ENCODE assay signal across 7 mouse cellular contexts in genomic region chr11:79584191-79584590, GRCm38 (mm10). TPM values are rescaled to one million over a fixed set of nuclear protein-coding genes. Genes with fewer than 3 reads are reported as not detected.
DNase-seq lines count a peak whose midpoint lies in the region; ATAC-seq and TF ChIP-seq lines count a peak whose summit lies in the region.

No protein-coding gene starts in this region.

- TF ChIP-seq EP300 in heart, postnatal 0 days (IDR thresholded peaks at IDR 0.05; ENCODE audit: low read depth) = no peak

- no peaks in the 10 kb centered on the region for H3K9me3 ChIP-seq in ES-E14 (ENCODE audit: control insufficient read depth, insufficient read depth, low read depth, low read length)
- H3K9me3 ChIP-seq in heart, postnatal 0 days (replicated peaks; ENCODE audit: control insufficient read depth, low read length) = no peaks in the 10 kb centered on the region
- no peaks in the 10 kb centered on the region for H3K9me3 ChIP-seq in lung, embryonic 16.5 days (ENCODE audit: control insufficient read depth, low read length)

- H3K9ac ChIP-seq in ES-E14 (ENCODE audit: insufficient read depth, low read depth, low read length, poor library complexity, severe bottlenecking) = no peak overlapping the region
- H3K9ac ChIP-seq in heart, postnatal 0 days (replicated peaks; ENCODE audit: low read depth, low read length) = no peak overlapping the region
- H3K9ac ChIP-seq in lung, embryonic 16.5 days (ENCODE audit: low read length) = no peak overlapping the region

- peak; percentile 85 for TF ChIP-seq CTCF in heart, postnatal 0 days (IDR thresholded peaks at IDR 0.05; ENCODE audit: low read depth)

- no peak for DNase-seq in ES-E14 (ENCODE audit: low read depth, low spot score)
- DNase-seq in adrenal gland, adult 2 months = peak; percentile 49
- peak; percentile 83 for DNase-seq in embryo, embryonic 10 days (ENCODE audit: low spot score)
- peak; percentile 63 for DNase-seq in heart, postnatal 0 days (ENCODE audit: low spot score)
- peak; percentile 72 to 79 for DNase-seq in kidney, postnatal 4 days
- peak; percentile 90 for DNase-seq in retina, embryonic 14.5 days (ENCODE audit: low spot score)

- WGBS in heart, postnatal 0 days = 10% methylated on average over 5 of the region's 5 CpGs
- 11% methylated on average over 5 of the region's 5 CpGs for WGBS in lung, embryonic 16.5 days

- H3K4me1 ChIP-seq in ES-E14 (ENCODE audit: control insufficient read depth in 2 of 2, insufficient read depth in 2 of 2, low read length in 2 of 2, poor library complexity in 1 of 2) = no peaks in the 10 kb centered on the region
- no peaks in the 10 kb centered on the region for H3K4me1 ChIP-seq in heart, postnatal 0 days (ENCODE audit: control insufficient read depth, insufficient read depth)
- no peaks in the 10 kb centered on the region for H3K4me1 ChIP-seq in lung, embryonic 16.5 days (replicated peaks; ENCODE audit: control insufficient read depth, insufficient read depth, low read length)

- in situ Hi-C loops in ES-E14 (cut with MboI; ENCODE audit: low sequenced_read_pairs in 2 of 2, unreplicated experiment in 2 of 2) = loop anchor here (5.0 to 25.0 kb wide), 3 partner anchors 101 to 328 kb away; no protein-coding TSS in a partner anchor

- no peak overlapping the region for H3K4me2 ChIP-seq in heart, postnatal 0 days (ENCODE audit: low read depth, low read length)
- H3K4me2 ChIP-seq in lung, embryonic 16.5 days (ENCODE audit: low read depth, low read length) = no peak overlapping the region

- peak; percentile 67; the same call in 1 of the 2 replicates for ATAC-seq in heart, postnatal 0 days (ENCODE audit: insufficient read depth, low read depth)
- peak; percentile 59 for ATAC-seq in lung, embryonic 16.5 days (ENCODE audit: low read depth)

- no peak overlapping the region for H3K4me3 ChIP-seq in ES-E14 (ENCODE audit: insufficient read depth in 1 of 2, low read depth in 1 of 2, low read length in 2 of 2, poor library complexity in 1 of 2, severe bottlenecking in 1 of 2)
- no peak overlapping the region for H3K4me3 ChIP-seq in heart, postnatal 0 days (ENCODE audit: low read depth, low read length)
- H3K4me3 ChIP-seq in lung, embryonic 16.5 days (ENCODE audit: low read length) = no peak overlapping the region

- peaks cover 10% of the 10 kb centered on the region for H3K27me3 ChIP-seq in heart, postnatal 0 days (ENCODE audit: control insufficient read depth, insufficient read depth, low read length)
- H3K27me3 ChIP-seq in lung, embryonic 16.5 days (ENCODE audit: control insufficient read depth, insufficient read depth, low read depth, low read length) = no peaks in the 10 kb centered on the region

- no peak overlapping the region for H3K27ac ChIP-seq in ES-E14 (ENCODE audit: insufficient read depth, low read depth, low read length, poor library complexity, severe bottlenecking)
- H3K27ac ChIP-seq in heart, postnatal 0 days (ENCODE audit: low read depth) = no peak overlapping the region
- no peak overlapping the region for H3K27ac ChIP-seq in lung, embryonic 16.5 days (ENCODE audit: low read length)

- peaks cover 2% of the 10 kb centered on the region; the same call in 1 of the 2 replicates for H3K36me3 ChIP-seq in ES-E14 (ENCODE audit: control insufficient read depth, insufficient read depth, low read length, poor library complexity, severe bottlenecking)
- H3K36me3 ChIP-seq in heart, postnatal 0 days (replicated peaks; ENCODE audit: control insufficient read depth, insufficient read depth, low read length) = peaks cover 4% of the 10 kb centered on the region
- H3K36me3 ChIP-seq in lung, embryonic 16.5 days (ENCODE audit: control insufficient read depth, insufficient read depth, low read length) = 0 out of 2 replicates have a peak, but pooled peaks cover 3% of the 10 kb centered on the region

TF ChIP-seq in ES-E14, 5 proteins besides CTCF, POLR2A, EP300 and RAD21:
- TF ChIP-seq ZC3H11A (IDR thresholded peaks at IDR 0.05; ENCODE audit: borderline replicate concordance, low read depth, low read length) (peak; percentile 85), ZNF384 (IDR thresholded peaks at IDR 0.05; ENCODE audit: low read depth, low read length) (no peak)
TF ChIP-seq in ES-E14: peak in this region for 1.

RNA-seq across cellular contexts. Expression of gene Rab11fip4, which starts 6.8 kb away (rescaled TPM):
- total RNA-seq in ES-E14 (2012; rRNA removed) = 13.6 TPM in 2 replicates
- 1 to 10 TPM; 1.8 to 7.2 TPM for total RNA-seq in adrenal gland, adult 2 months (2021)
- 2.7 and 4.0 TPM in 2 replicates for polyA plus RNA-seq in adrenal gland, adult 2 months (2012; rRNA removed)
- 2.0 TPM in 1 of 2 replicates, not detected in the other for total RNA-seq in heart, postnatal 0 days (2014; rRNA removed; ENCODE audit: low replicate concordance)
- polyA plus RNA-seq in heart, postnatal 0 days (2015; fragmentation: Nextera tagmentation; extraction: Ambion mirVana) = 0.03 TPM in 1 of 2 replicates, not detected in the other
- 1.9 and 2.0 TPM in 2 replicates for polyA plus RNA-seq in lung, embryonic 16.5 days (2015; fragmentation: Nextera tagmentation; extraction: Ambion mirVana)

RNA-seq across cellular contexts. Expression of gene Evi2a, which starts 53.8 kb away (rescaled TPM):
- 0.32 and 1.0 TPM in 2 replicates for total RNA-seq in ES-E14 (2012; rRNA removed)
- 1 to 10 TPM; 1.7 to 4.1 TPM for total RNA-seq in adrenal gland, adult 2 months (2021)
- 2.4 and 2.7 TPM in 2 replicates for polyA plus RNA-seq in adrenal gland, adult 2 months (2012; rRNA removed)
- 2.0 and 2.1 TPM in 2 replicates for total RNA-seq in heart, postnatal 0 days (2014; rRNA removed; ENCODE audit: low replicate concordance)
- polyA plus RNA-seq in heart, postnatal 0 days (2015; fragmentation: Nextera tagmentation; extraction: Ambion mirVana) = 2.5 TPM in 2 replicates
- polyA plus RNA-seq in lung, embryonic 16.5 days (2015; fragmentation: Nextera tagmentation; extraction: Ambion mirVana) = 3.7 and 5.8 TPM in 2 replicates

RNA-seq across cellular contexts. Expression of gene Evi2, which starts 53.8 kb away (rescaled TPM):
- 0.13 and 0.16 TPM in 2 replicates for total RNA-seq in ES-E14 (2012; rRNA removed)
- total RNA-seq in adrenal gland, adult 2 months (2021) = under 1 TPM; 0.17 to 0.24 TPM
- 0.12 and 0.32 TPM in 2 replicates for polyA plus RNA-seq in adrenal gland, adult 2 months (2012; rRNA removed)
- not detected in 2 replicates for total RNA-seq in heart, postnatal 0 days (2014; rRNA removed; ENCODE audit: low replicate concordance)
- polyA plus RNA-seq in heart, postnatal 0 days (2015; fragmentation: Nextera tagmentation; extraction: Ambion mirVana) = 0.14 and 0.19 TPM in 2 replicates
- 0.64 and 0.84 TPM in 2 replicates for polyA plus RNA-seq in lung, embryonic 16.5 days (2015; fragmentation: Nextera tagmentation; extraction: Ambion mirVana)
